Mouse (Mus musculus) liver, embryonic 14 days (tissue): ENCODE data around the gene Cachd1. TPM values are rescaled to one million over a fixed set of nuclear protein-coding genes. Genes with fewer than 3 reads are reported as not detected.

Experiments used
- polyA plus RNA-seq: library from polyadenylated mRNA; depleted of rRNA; stranded (reverse); fragments of >200 nt; gene quantifications from 2 replicates; pipeline ENCODE4 v1.2.3, GENCODE M21; 2012; rRNA removed

Gene Cachd1
- polyA plus RNA-seq = 8.0 and 8.3 TPM in 2 replicates

DNA sequence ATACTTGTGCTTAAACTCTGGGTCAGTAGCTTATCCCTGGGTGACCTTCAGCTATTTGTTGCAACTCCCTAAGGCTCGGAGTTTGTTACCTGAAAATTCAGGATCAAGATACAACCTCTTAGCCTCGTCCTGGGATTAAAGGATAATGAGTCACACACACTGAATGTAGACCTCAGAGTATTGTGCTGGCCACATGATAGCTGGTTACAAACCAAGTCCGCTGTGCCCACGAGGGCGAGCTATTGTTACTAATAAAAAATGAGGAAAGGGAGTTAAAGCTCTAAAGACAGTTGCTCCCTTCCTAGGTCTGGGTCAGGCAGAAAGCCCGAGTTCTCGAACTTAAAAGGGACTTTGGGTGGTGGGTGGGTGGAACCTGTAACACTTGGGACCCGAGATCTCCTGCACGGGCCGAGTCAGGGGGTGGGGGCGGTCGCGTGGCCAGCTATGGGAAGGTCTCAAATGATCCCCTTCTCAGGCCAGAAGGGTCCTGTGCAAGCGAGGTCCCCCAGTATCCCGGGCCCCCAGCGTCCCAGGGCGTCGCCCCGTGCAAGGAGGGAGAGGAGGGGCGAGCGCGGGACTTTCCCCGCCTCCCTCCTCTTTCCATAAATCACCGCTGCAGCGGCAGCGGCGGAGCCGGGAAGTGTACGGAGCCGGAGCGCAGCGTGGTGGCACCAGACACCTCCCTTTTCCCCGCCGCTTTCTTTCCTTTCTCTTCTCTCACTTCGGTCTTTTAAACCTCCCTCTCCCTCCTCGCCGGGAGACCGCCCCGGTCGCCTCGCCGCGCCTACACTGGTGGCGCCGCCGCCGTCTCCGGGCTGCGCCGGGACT, at the start of gene Cachd1:
Gene Cachd1 (plus strand): TSS at position 633 of the 828 bp plus-strand sequence.

GRCm38 (mm10) chr4:101020596-101020995, 244.1 kb downstream of the Cachd1 start, which contains the start of gene Gm10577:
TSS of gene Gm10577 (minus strand) at chr4:101020696.

GRCm38 (mm10) chr4:101068786-101069153, 292.3 kb downstream of the Cachd1 start, which contains the start of gene Raver2:
TSS of gene Raver2 (plus strand) at chr4:101068983.

Other genes starting within 250 kb of the Cachd1 start
- not detected in 2 replicates for gene Gm10577, start 244.0 kb downstream of the Cachd1 start, polyA plus RNA-seq